Mouse (Mus musculus) megakaryocyte, embryonic 14.5 days (primary cell): ENCODE data around the gene Banf2.

Source experiments
- FLI1 ChIP-seq: IDR thresholded peaks from 2 replicates; pipeline ENCODE4 v1.6.1; 2012; ENCODE audit warnings: low read length, inconsistent platforms, mixed read lengths
- GATA1 ChIP-seq: IDR thresholded peaks from 3 replicates; pipeline ENCODE4 v1.6.1; 2012; ENCODE audit warnings: mixed read lengths, low read length, inconsistent platforms, borderline replicate concordance

DNA sequence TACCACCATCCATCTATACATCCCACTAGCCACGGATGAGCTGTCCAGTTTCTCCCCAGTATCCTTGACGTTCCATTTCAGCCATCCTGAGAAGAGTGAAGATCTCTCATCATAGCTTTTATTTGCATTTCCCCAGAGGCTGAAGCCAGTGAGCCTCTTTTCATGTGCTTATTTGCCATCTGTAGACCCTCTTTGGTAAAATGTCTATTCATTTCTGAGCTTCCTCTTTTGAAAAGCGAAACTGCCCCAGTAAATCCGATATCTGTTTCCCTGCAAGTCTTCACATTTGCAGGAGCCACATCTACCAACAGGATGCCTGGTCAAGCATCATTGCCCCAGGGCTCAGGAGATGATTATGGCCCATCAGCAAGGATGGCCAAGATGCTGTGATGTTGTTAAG is 59.9 kb downstream of the Banf2 start:
- TF ChIP-seq GATA1 (no peak), FLI1 (no peak)
